Mouse (Mus musculus) T-helper 1 cell (primary cell): ENCODE results near the gene Mlph.

Experiments
- in situ Hi-C: fragments of 300-600 bp; cut with MboI, MseI; formaldehyde crosslinking; loops from one replicate; pipeline ENCODE4 v1.15.1; 2025; ENCODE audit warnings: high pct_unique_total_duplicates

The Mlph gene

GRCm38 (mm10) chr1:90914948-90915569 is at the start of gene Mlph:
Mlph (plus strand) TSS chr1:90915085.
- in situ Hi-C loops = no loop called here

GRCm38 (mm10) chr1:90866734-90867133 is 48.2 kb upstream of the Mlph start:
- in situ Hi-C loops = no loop called here

- in situ Hi-C loops = no loop called here
Observed at GRCm38 (mm10) chr1:90870581-90870980, 44.3 kb upstream of the Mlph start.

- in situ Hi-C loops = no loop called here
Observed at GRCm38 (mm10) chr1:90875371-90875770, 39.5 kb upstream of the Mlph start.

GRCm38 (mm10) chr1:90875961-90876360 is 38.9 kb upstream of the Mlph start:
- in situ Hi-C loops = no loop called here

- in situ Hi-C loops = no loop called here
Observed at GRCm38 (mm10) chr1:90876486-90877270, 38.2 kb upstream of the Mlph start.

GRCm38 (mm10) chr1:90885771-90886460 is 29.0 kb upstream of the Mlph start:
- in situ Hi-C loops = no loop called here

- in situ Hi-C loops = no loop called here
Observed at GRCm38 (mm10) chr1:90894521-90894920, 20.4 kb upstream of the Mlph start.

GRCm38 (mm10) chr1:90895004-90895403 is 19.9 kb upstream of the Mlph start:
- in situ Hi-C loops = no loop called here

- in situ Hi-C loops = no loop called here
Observed at GRCm38 (mm10) chr1:90896281-90896680, 18.6 kb upstream of the Mlph start.

GRCm38 (mm10) chr1:90896741-90897361 is 18.0 kb upstream of the Mlph start:
- in situ Hi-C loops = no loop called here

- in situ Hi-C loops = no loop called here
Observed at GRCm38 (mm10) chr1:90898012-90898411, 16.9 kb upstream of the Mlph start.

- in situ Hi-C loops = loop anchor here (10.0 kb wide), 1 partner anchor 55 kb away; the partner anchor contains the start of gene Prlh
Observed at GRCm38 (mm10) chr1:90899816-90900215, 15.1 kb upstream of the Mlph start.

GRCm38 (mm10) chr1:90900406-90900805 is 14.5 kb upstream of the Mlph start:
- in situ Hi-C loops = loop anchor here (10.0 kb wide), 1 partner anchor 54 kb away; the partner anchor contains the start of gene Prlh

- in situ Hi-C loops = loop anchor here (10.0 kb wide), 1 partner anchor 54 kb away; the partner anchor contains the start of gene Prlh
Observed at GRCm38 (mm10) chr1:90901246-90901645, 13.6 kb upstream of the Mlph start.

GRCm38 (mm10) chr1:90901681-90902208 is 13.1 kb upstream of the Mlph start:
- in situ Hi-C loops = loop anchor here (10.0 kb wide), 1 partner anchor 53 kb away; the partner anchor contains the start of gene Prlh

- in situ Hi-C loops = loop anchor here (10.0 kb wide), 1 partner anchor 52 kb away; the partner anchor contains the start of gene Prlh
Observed at GRCm38 (mm10) chr1:90902751-90903150, 12.1 kb upstream of the Mlph start.

- in situ Hi-C loops = loop anchor here (10.0 kb wide), 1 partner anchor 51 kb away; the partner anchor contains the start of gene Prlh
Observed at GRCm38 (mm10) chr1:90903211-90903945, 11.5 kb upstream of the Mlph start.

GRCm38 (mm10) chr1:90903971-90904458 is 10.9 kb upstream of the Mlph start:
- in situ Hi-C loops = loop anchor here (10.0 kb wide), 1 partner anchor 51 kb away; the partner anchor contains the start of gene Prlh

- in situ Hi-C loops = loop anchor here (10.0 kb wide), 1 partner anchor 50 kb away; the partner anchor contains the start of gene Prlh
Observed at GRCm38 (mm10) chr1:90904729-90905404, 10.0 kb upstream of the Mlph start.
